Mouse (Mus musculus): ENCODE results near the gene Olfr559.

Olfr559 gene

DNA sequence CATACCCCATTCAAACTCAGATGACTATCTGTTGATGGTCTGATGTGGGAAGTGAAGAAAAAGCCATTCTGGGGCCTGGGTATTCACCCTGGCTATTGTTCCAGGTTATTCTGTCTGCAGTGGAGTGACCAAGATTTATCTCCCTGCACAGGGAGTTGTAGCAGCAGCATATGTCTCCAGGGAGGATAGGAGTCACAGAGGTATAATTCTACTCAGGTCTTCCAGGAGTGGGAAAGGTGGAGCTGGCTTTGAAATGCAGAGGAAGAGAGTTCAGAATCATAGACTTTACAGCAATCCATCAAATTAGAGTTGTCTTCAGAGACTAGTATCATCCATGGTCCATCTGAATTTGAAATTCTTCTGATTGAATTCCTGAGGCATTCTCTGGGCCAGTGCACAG, at the start of gene Olfr559:
Olfr559 (minus strand) TSS at position 101 of the 400 bp plus-strand sequence.
- DNase-seq (ENCODE audit: extremely low spot score, low read depth, low spot score): no peak

DNA sequence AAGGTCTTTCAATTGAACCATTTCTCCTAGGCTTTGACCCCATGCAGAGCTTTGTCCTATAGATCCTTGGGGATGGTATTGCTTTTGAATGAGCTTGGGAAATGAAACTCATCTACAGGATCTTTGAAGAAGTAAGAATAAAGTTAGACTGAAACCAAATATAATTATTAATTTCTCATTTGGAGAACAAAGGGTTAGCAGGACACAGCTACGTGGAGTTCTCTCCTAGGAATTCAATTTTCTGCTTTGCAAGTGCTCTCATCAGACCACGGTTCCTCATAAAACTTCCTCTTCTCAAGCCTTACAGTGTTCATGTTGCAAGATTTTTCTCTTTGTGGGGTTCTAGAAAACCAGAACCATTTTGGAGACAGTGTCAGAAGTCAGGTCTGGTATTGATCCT, 43.6 kb upstream of the Olfr559 start, which contains the start of gene Olfr561:
Olfr561 (plus strand) TSS at position 301 of the 400 bp plus-strand sequence.
- DNase-seq (ENCODE audit: extremely low spot score, low read depth, low spot score): no peak

DNA sequence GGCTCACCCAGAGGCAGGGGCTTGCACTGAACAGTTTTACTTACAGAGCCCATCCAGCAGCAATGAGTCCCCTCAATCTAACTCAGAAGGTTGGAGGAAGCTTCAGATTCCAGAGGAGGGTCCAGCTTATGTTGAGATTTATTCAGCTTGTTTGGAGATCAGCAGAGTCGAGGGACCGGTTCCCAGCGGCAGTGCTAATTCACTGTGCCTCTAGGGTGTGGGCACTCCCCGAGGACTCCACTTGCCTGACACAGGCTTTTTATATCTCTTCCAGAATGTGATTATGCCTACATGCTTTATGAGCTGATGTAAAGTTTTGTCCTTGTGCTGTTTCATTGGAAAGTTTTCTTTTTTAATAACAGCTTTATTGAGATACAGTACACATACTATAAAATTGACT, 32.0 kb upstream of the Olfr559 start, which contains the start of the genes Olfr560 and Olfr78:
Olfr560 (minus strand) TSS at position 101 of the 400 bp plus-strand sequence.
Olfr78 (minus strand) TSS at position 206 of the 400 bp plus-strand sequence.
- DNase-seq (ENCODE audit: extremely low spot score, low read depth, low spot score): no peak

DNA sequence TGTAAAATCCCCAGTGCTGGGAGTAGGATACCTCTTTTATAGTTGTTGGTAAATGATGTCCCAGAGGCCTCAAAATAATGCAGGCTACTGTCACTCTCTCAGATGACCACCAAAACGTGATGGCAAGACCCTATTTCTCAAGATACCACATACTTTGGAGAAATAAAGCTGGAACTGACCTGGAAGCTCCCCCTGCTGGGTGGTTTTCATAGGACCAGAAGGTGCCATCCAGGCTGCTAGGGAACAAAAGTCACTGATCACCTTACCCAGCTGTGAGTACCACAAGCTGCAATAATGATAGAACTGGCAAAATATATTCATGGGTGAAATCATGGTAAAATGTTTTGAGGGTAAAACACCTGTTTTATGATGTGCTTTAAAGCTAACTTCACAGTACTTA, 24.8 kb upstream of the Olfr559 start:
- DNase-seq (ENCODE audit: extremely low spot score, low read depth, low spot score): no peak

DNA sequence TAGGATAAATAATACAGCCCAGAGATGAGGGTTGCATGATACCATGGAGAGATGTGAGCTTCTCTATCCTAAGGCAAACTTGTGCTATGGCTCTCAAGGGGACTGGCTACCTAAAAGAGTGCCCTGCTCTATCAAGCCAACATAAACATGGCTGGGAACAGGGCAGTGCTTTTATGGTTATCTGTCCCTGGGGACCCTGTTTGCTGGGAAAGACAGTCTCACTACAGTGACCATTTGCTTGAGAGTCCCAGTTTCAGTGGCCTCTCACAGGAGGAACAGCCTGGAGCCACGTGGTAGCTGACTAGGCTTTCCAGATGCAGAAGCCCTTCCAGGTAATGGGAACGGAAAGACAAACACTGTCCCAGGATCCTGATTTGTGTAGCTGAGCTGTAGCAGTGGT, 10.4 kb upstream of the Olfr559 start:
- no peak for DNase-seq (ENCODE audit: extremely low spot score, low read depth, low spot score)

DNA sequence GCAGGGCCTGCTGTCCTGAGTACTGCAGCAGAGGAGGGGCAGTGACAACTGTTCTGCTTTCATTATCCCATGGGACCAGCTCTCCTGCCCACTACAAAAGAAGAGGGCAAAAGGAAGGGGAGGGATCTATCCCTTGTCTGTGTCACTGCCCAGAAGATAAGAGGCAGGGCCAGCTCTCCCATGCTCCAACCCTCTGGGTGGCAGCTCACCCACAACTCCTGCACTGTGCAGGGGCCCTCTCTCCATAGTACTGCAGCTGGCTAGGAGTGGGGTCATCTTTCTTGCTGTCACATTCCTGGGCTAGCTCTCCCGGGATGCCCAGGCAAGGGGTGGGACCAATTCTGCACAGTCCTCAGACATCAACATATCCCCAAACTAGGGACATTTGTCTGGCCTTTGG, 6.5 kb upstream of the Olfr559 start:
- DNase-seq (ENCODE audit: extremely low spot score, low read depth, low spot score): no peak

DNA sequence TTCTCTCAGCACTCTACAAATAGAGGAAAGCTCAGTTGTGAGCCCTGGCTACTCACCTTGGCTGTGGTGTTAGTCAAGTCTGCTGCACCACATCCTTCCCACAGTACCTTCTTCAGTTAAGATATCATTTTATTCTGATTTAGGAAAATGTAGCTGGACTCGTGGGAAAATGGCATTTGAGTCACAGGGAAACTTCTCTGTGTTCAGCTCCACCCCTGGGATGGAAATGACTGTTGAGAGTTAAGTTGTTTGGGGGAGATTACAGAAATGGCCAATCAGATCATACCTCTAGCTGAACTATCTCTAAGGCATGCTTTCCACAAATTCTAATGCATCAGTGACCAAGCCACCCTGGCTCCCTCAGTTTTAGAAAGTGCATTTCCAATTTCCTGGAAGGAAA, 8.3 kb downstream of the Olfr559 start, which contains the start of gene Olfr33:
Olfr33 (minus strand) TSS at position 101 of the 400 bp plus-strand sequence.
- no peak for DNase-seq (ENCODE audit: extremely low spot score, low read depth, low spot score)

DNA sequence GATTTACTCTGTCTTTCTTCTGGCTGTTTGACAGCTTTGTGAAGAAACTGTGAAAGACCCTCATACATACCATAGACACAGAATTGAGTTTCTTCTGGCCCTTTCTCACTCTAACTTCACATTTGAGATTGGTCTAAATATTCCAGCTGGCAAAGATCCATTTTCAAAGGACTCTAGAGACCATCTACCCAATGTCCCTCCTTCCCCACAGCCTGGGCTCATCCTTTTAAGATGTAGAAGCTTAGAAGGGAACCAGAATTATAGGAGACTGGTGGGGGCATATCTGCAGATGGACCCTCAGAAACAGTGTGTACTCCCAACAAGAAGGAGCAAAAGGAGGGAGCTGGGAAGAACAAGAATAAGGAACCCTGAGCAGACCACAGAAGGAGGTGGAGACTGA, 25.4 kb downstream of the Olfr559 start, which contains the start of gene Olfr558:
Olfr558 (plus strand) TSS at position 301 of the 400 bp plus-strand sequence.
- no peak for DNase-seq (ENCODE audit: extremely low spot score, low read depth, low spot score)

DNA sequence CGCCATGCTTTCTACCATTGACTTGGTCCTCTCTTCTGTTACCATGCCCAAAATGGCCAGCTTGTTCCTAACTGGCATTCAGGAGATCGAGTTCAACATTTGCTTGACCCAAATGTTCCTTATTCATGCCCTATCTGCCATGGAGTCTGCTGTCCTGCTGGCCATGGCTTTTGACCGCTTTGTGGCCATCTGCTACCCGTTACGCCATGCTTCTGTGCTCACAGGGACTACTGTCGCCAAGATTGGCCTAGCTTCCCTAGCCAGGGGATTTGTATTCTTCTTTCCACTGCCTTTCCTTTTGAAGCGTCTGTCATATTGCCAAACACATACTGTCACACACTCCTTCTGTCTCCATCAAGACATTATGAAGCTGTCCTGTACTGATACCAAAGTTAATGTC, 28.8 kb downstream of the Olfr559 start:
- no peak for DNase-seq (ENCODE audit: extremely low spot score, low read depth, low spot score)

DNA sequence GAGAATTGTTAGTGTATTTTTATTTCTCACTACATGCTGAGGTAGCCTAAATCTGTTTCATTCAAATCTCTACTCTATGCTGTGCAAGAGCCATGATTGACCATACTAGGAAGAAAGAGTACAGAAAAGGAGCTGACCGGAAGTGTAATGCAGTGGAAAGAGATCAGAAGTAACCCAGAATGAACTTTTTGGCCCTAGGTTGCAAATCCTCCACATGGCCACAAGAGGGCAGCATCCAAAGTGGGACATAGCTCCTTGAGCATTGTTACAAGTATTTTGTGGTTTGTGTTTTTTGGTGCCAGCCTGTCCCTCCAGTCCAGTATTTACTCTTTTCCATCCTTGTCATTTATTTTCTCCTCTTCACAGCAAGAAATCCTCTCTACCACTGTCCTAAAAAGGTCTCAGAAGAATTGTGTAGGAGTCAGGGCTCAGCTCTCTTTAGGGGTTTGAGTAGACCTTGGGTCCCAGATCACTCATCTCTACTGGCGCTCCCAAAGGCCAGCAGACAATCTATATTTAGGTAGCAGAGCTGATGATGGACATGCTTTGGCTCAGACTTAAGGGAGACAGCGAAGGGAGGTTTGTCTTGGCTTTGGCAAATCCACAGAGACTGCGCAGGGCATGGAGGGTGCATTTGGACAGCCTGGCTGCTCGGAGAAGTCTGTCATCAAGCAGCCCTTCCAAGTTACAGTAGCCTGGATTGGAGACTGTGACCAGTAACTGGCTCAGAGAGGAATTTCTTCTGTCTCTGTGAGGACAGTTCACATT, 31.7 kb downstream of the Olfr559 start, which contains the start of gene Olfr557:
Olfr557 (plus strand) TSS at position 553 of the 768 bp plus-strand sequence.
- DNase-seq (ENCODE audit: extremely low spot score, low read depth, low spot score): peak; percentile 18

DNA sequence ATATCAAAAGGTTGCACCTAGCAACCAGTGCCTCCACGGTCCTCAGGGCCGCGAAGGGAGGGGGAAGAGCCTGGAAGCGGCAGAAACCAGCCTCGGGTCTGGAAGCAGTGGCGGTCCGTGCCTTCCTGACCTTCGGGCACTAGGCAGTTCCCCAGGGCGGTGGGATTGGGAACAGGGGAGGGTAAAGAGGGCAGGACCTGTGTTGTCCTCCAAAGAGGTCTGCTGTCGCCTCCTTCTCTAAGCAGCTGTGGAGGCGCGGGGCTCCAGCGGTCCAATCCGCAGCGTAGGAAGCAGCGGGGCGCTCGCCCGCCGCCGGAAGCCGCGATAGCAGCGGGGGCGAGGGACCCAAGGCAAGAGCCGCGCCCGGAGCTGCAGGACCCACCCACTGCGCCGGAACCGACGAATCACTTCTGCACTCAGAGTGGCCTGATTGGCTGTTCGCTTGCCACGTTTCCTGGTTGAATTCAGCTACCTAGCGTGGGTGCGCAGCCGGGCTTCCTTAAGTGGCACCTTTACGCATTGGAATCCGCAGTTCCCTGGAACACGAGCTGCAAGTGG, 40.3 kb downstream of the Olfr559 start, which contains the start of gene Trim68:
Trim68 (minus strand) TSS at position 384 of the 558 bp plus-strand sequence.
- peak; percentile 39 for DNase-seq (ENCODE audit: extremely low spot score, low read depth, low spot score)

DNA sequence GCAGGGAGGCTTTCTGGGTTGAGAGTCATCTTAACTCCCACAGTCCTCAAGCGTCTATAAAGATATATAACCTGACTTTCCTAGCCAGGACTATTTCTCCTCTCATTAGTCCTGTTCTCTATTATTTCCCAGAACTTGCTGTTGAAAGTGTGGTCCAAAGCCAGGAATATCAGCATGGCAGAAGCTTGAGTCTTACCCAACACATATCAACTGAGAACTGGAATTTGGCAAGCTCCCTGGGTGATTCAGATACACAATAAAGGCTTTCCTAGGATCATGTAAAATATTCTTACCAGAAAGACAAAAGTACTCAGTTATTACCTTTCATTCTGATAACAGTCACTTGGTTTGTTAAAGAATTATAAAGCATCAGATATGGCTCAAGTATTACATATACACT, 45.4 kb downstream of the Olfr559 start:
- no peak for DNase-seq (ENCODE audit: extremely low spot score, low read depth, low spot score)

DNA sequence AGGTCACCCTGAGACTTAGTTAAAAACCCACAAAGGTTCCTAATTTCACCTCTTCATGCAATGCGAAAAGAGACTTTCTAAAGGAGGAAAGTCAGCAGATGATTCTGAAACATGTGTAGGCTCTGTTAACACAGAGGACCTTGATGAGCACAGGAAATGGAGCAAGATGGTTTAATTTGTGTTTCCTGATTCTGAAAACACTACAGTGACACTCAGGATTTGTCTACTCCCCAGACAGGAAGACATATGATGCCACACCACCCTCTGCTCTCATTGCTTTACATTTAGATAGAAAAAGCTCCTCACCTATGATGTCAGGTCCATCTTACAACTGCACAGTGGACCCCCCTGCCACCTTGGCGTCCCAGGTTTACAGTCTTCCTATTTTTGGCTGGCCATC, 51.1 kb downstream of the Olfr559 start:
- DNase-seq (ENCODE audit: extremely low spot score, low read depth, low spot score): no peak

Data from hindlimb bud, embryonic 11.5 days (tissue).